Mouse (Mus musculus): ENCODE measurements around the gene Wnt11.

Wnt11 gene

GRCm38 (mm10) chr7:98867053-98867793, 32.3 kb downstream of the Wnt11 start:
- no peak for DNase-seq (ENCODE audit: low spot score)

- no peak for DNase-seq (ENCODE audit: low spot score)
Measured at GRCm38 (mm10) chr7:98867794-98868150, 32.9 kb downstream of the Wnt11 start.

GRCm38 (mm10) chr7:98869070-98869469, 34.2 kb downstream of the Wnt11 start:
- DNase-seq (ENCODE audit: low spot score), result no peak

GRCm38 (mm10) chr7:98870791-98871190, 35.9 kb downstream of the Wnt11 start:
- DNase-seq (ENCODE audit: low spot score), result no peak

- no peak for DNase-seq (ENCODE audit: low spot score)
Measured at GRCm38 (mm10) chr7:98871882-98872281, 37.0 kb downstream of the Wnt11 start.

GRCm38 (mm10) chr7:98873316-98873715, 38.4 kb downstream of the Wnt11 start:
- DNase-seq (ENCODE audit: low spot score), result no peak

GRCm38 (mm10) chr7:98874411-98874951, 39.6 kb downstream of the Wnt11 start:
- peak; percentile 21 for DNase-seq (ENCODE audit: low spot score)

GRCm38 (mm10) chr7:98875390-98875990, 40.6 kb downstream of the Wnt11 start:
- no peak for DNase-seq (ENCODE audit: low spot score)

- no peak for DNase-seq (ENCODE audit: low spot score)
Measured at GRCm38 (mm10) chr7:98876119-98876518, 41.2 kb downstream of the Wnt11 start.

- DNase-seq (ENCODE audit: low spot score), result no peak
Measured at GRCm38 (mm10) chr7:98879176-98879575, 44.3 kb downstream of the Wnt11 start.

GRCm38 (mm10) chr7:98881887-98882286, 47.0 kb downstream of the Wnt11 start:
- DNase-seq (ENCODE audit: low spot score), result no peak

GRCm38 (mm10) chr7:98887811-98888261, 52.9 kb downstream of the Wnt11 start:
- DNase-seq (ENCODE audit: low spot score), result no peak

- DNase-seq (ENCODE audit: low spot score), result no peak
Measured at GRCm38 (mm10) chr7:98888810-98889209, 53.9 kb downstream of the Wnt11 start.

GRCm38 (mm10) chr7:98889211-98889610, 54.3 kb downstream of the Wnt11 start:
- no peak for DNase-seq (ENCODE audit: low spot score)

- DNase-seq (ENCODE audit: low spot score), result no peak
Measured at GRCm38 (mm10) chr7:98893144-98893543, 58.2 kb downstream of the Wnt11 start.

- no peak for DNase-seq (ENCODE audit: low spot score)
Measured at GRCm38 (mm10) chr7:98894305-98894704, 59.4 kb downstream of the Wnt11 start.

- DNase-seq (ENCODE audit: low spot score), result no peak
Measured at GRCm38 (mm10) chr7:98894768-98895167, 59.9 kb downstream of the Wnt11 start.

GRCm38 (mm10) chr7:98895501-98896095, 60.7 kb downstream of the Wnt11 start:
- DNase-seq (ENCODE audit: low spot score), result no peak

- no peak for DNase-seq (ENCODE audit: low spot score)
Measured at GRCm38 (mm10) chr7:98897323-98897722, 62.4 kb downstream of the Wnt11 start.

- peak; percentile 32 for DNase-seq (ENCODE audit: low spot score)
Measured at GRCm38 (mm10) chr7:98899815-98900214, 64.9 kb downstream of the Wnt11 start.

- no peak for DNase-seq (ENCODE audit: low spot score)
Measured at GRCm38 (mm10) chr7:98901120-98901519, 66.2 kb downstream of the Wnt11 start.

GRCm38 (mm10) chr7:98903884-98904283, 69.0 kb downstream of the Wnt11 start:
- no peak for DNase-seq (ENCODE audit: low spot score)
